Mouse (Mus musculus) MEL (cell line): ENCODE measurements around the gene Bcas3. TPM values are rescaled to one million over a fixed set of nuclear protein-coding genes. Genes with fewer than 3 reads are reported as not detected.
A peak's percentile ranks its signal among the peaks of the same experiment; 100 is the strongest.

Source experiments
- DNase-seq: peaks from one replicate; pipeline ENCODE4 v3.0.0; 2011; ENCODE audit warnings: low read depth, low spot score
- H3K27ac ChIP-seq: 2 replicates; pipeline ENCODE4 v1.5.1; 2012; ENCODE audit warnings: low read depth, mild to moderate bottlenecking, control low read depth, low read length, moderate library complexity; ENCODE audit not compliant: control insufficient read depth
- H3K27me3 ChIP-seq, 2 experiments: fragments of 150-350 bp in 1 of 2; sonication (generic) in 1 of 2; 2 replicates each; pipeline ENCODE4 v1.6.1; 2012; ENCODE audit warnings: low read length in 2 of 2, mild to moderate bottlenecking in 2 of 2, improper control_type of control experiment in 1 of 2, moderate library complexity in 1 of 2; ENCODE audit not compliant: insufficient read depth in 2 of 2, control insufficient read depth in 1 of 2
- H3K36me3 ChIP-seq, 2 experiments: 2 replicates each; pipeline ENCODE4 v1.6.1; 2012 to 2014; ENCODE audit warnings: low read length in 2 of 2, improper control_type of control experiment in 1 of 2, inconsistent platforms in 1 of 2, mild to moderate bottlenecking in 1 of 2; ENCODE audit not compliant: insufficient read depth in 2 of 2, control insufficient read depth in 1 of 2
- H3K4me1 ChIP-seq, 2 experiments: fragments of 150-350 bp in 1 of 2; sonication (generic) in 1 of 2; 2 replicates each; pipeline ENCODE4 v1.6.1; 2012; ENCODE audit warnings: low read length in 2 of 2, improper control_type of control experiment in 1 of 2, mild to moderate bottlenecking in 1 of 2; ENCODE audit not compliant: insufficient read depth in 2 of 2, control insufficient read depth in 1 of 2
- H3K4me3 ChIP-seq, 2 experiments: fragments of 150-350 bp in 1 of 2; sonication (generic) in 1 of 2; 2 replicates each; pipeline ENCODE4 v1.5.1; 2012; ENCODE audit warnings: low read depth in 2 of 2, low read length in 2 of 2, mild to moderate bottlenecking in 2 of 2, moderate library complexity in 2 of 2, control low read depth in 1 of 2, improper control_type of control experiment in 1 of 2; ENCODE audit not compliant: control insufficient read depth in 1 of 2, insufficient read depth in 1 of 2
- H3K79me2 ChIP-seq: 2 replicates; pipeline ENCODE4 v1.6.1; 2012; ENCODE audit warnings: mild to moderate bottlenecking, low read length, moderate library complexity; ENCODE audit not compliant: control insufficient read depth, poor library complexity, insufficient read depth
- H3K9ac ChIP-seq: 2 replicates; pipeline ENCODE4 v1.6.1; 2012; ENCODE audit warnings: low read depth, mild to moderate bottlenecking, control low read depth, low read length, moderate library complexity; ENCODE audit not compliant: control insufficient read depth, poor library complexity, severe bottlenecking
- H3K9me3 ChIP-seq: fragments of 150-350 bp; sonication (generic); replicated peaks from 2 replicates; pipeline ENCODE4 v1.6.1; 2012; ENCODE audit warnings: mild to moderate bottlenecking, low read length, improper control_type of control experiment, moderate library complexity; ENCODE audit not compliant: insufficient read depth
- E2F4 ChIP-seq: IDR thresholded peaks from 2 replicates; pipeline ENCODE4 v1.6.1; 2011; ENCODE audit warnings: low read depth, low read length, improper control_type of control experiment, borderline replicate concordance
- EP300 ChIP-seq, 2 experiments: IDR thresholded peaks; 2 replicates each; pipeline ENCODE4 v1.6.1; 2011; ENCODE audit warnings: improper control_type of control experiment in 2 of 2, low read length in 2 of 2, low read depth in 1 of 2, mild to moderate bottlenecking in 1 of 2
- ETS1 ChIP-seq: IDR thresholded peaks from 2 replicates; pipeline ENCODE4 v1.6.1; 2012; ENCODE audit warnings: low read depth, mild to moderate bottlenecking, inconsistent platforms, low read length, improper control_type of control experiment, moderate library complexity
- GABPA ChIP-seq: IDR thresholded peaks from 2 replicates; pipeline ENCODE4 v1.6.1; 2012; ENCODE audit warnings: low read depth, mild to moderate bottlenecking, inconsistent platforms, low read length, improper control_type of control experiment, moderate library complexity
- HCFC1 ChIP-seq: IDR thresholded peaks from 2 replicates; pipeline ENCODE4 v1.6.1; 2012; ENCODE audit warnings: low read depth, mild to moderate bottlenecking, inconsistent platforms, low read length, improper control_type of control experiment, moderate library complexity
- MAFK ChIP-seq: IDR thresholded peaks from 2 replicates; pipeline ENCODE4 v1.6.1; 2011; ENCODE audit warnings: low read depth, mild to moderate bottlenecking, low read length, improper control_type of control experiment, borderline replicate concordance
- MAX ChIP-seq: IDR thresholded peaks from 2 replicates; pipeline ENCODE4 v1.6.1; 2011; ENCODE audit warnings: low read length, improper control_type of control experiment
- MAZ ChIP-seq: IDR thresholded peaks from 2 replicates; pipeline ENCODE4 v1.6.1; 2012; ENCODE audit warnings: low read depth, mild to moderate bottlenecking, inconsistent platforms, low read length, improper control_type of control experiment
- MEF2A ChIP-seq: IDR thresholded peaks from 2 replicates; pipeline ENCODE4 v1.6.1; 2014; ENCODE audit warnings: low read depth, mild to moderate bottlenecking, inconsistent platforms, low read length, improper control_type of control experiment; ENCODE audit not compliant: poor library complexity, insufficient replicate concordance, severe bottlenecking; ENCODE audit errors: extremely low read depth
- MYC ChIP-seq: IDR thresholded peaks from 2 replicates; pipeline ENCODE4 v1.6.1; 2011; ENCODE audit warnings: low read depth, mild to moderate bottlenecking, low read length, improper control_type of control experiment, moderate library complexity
- POLR2A ChIP-seq, 2 experiments: IDR thresholded peaks; 2 replicates each; pipeline ENCODE4 v1.6.1; 2011 to 2012; ENCODE audit warnings: low read length in 2 of 2, mild to moderate bottlenecking in 2 of 2, control low read depth in 1 of 2, improper control_type of control experiment in 1 of 2, low read depth in 1 of 2, moderate library complexity in 1 of 2; ENCODE audit not compliant: control insufficient read depth in 1 of 2, insufficient read depth in 1 of 2, poor library complexity in 1 of 2
- POLR2AphosphoS2 ChIP-seq: IDR thresholded peaks from 2 replicates; pipeline ENCODE4 v1.6.1; 2011; ENCODE audit warnings: low read length, improper control_type of control experiment
- POLR2AphosphoS5 ChIP-seq: IDR thresholded peaks from 2 replicates; pipeline ENCODE4 v1.6.1; 2012; ENCODE audit warnings: low read depth, borderline replicate concordance, mild to moderate bottlenecking, inconsistent platforms, low read length, moderate library complexity, mixed read lengths
- RAD21 ChIP-seq: IDR thresholded peaks from 2 replicates; pipeline ENCODE4 v1.6.1; 2011; ENCODE audit warnings: mild to moderate bottlenecking, low read depth, low read length, improper control_type of control experiment
- RCOR1 ChIP-seq: IDR thresholded peaks from 2 replicates; pipeline ENCODE4 v1.6.1; 2012; ENCODE audit warnings: low read depth, mild to moderate bottlenecking, inconsistent platforms, low read length, improper control_type of control experiment
- SIN3A ChIP-seq: IDR thresholded peaks from 2 replicates; pipeline ENCODE4 v1.6.1; 2012; ENCODE audit warnings: low read length, improper control_type of control experiment, inconsistent platforms
- SMC3 ChIP-seq: IDR thresholded peaks from 2 replicates; pipeline ENCODE4 v1.6.1; 2011; ENCODE audit warnings: low read depth, low read length, improper control_type of control experiment
- UBTF ChIP-seq: IDR thresholded peaks from 2 replicates; pipeline ENCODE4 v1.6.1; 2012; ENCODE audit warnings: low read depth, mild to moderate bottlenecking, inconsistent platforms, low read length, improper control_type of control experiment, moderate library complexity, borderline replicate concordance; ENCODE audit not compliant: insufficient read depth
- USF2 ChIP-seq, 2 experiments: IDR thresholded peaks; 2 replicates each; pipeline ENCODE4 v1.6.1; 2011 to 2012; ENCODE audit warnings: improper control_type of control experiment in 2 of 2, low read length in 2 of 2, borderline replicate concordance in 1 of 2, inconsistent platforms in 1 of 2, low read depth in 1 of 2, mild to moderate bottlenecking in 1 of 2; ENCODE audit not compliant: insufficient read depth in 1 of 2
- ZMIZ1 ChIP-seq: IDR thresholded peaks from 2 replicates; pipeline ENCODE4 v1.6.1; 2012; ENCODE audit warnings: low read depth, mild to moderate bottlenecking, inconsistent platforms, low read length, improper control_type of control experiment, moderate library complexity
- ZNF384 ChIP-seq: IDR thresholded peaks from 2 replicates; pipeline ENCODE4 v1.6.1; 2012; ENCODE audit warnings: low read depth, mild to moderate bottlenecking, inconsistent platforms, low read length, improper control_type of control experiment
- polyA plus RNA-seq, 2 experiments: library from polyadenylated mRNA; stranded (reverse) in 1 of 2; unstranded in 1 of 2; fragments of >175 nt in 1 of 2; fragments of >200 nt in 1 of 2; gene quantifications; 2 replicates each; pipeline versions ENCODE4 v1.2.1 to v1.2.4; 2012; ENCODE audit warnings: low replicate concordance in 2 of 2, low read depth in 1 of 2; ENCODE audit not compliant: insufficient read length in 2 of 2, insufficient read depth in 1 of 2, missing spikeins in 1 of 2
- total RNA-seq: library from RNA; depleted of rRNA; stranded (reverse); fragments of 300-350 nt; gene quantifications from 2 replicates; pipeline ENCODE4 v1.2.3, GENCODE M21; 2012

The Bcas3 gene
- total and polyA plus RNA-seq, 3 experiments, result 8.6 to 14.7 TPM; not detected in 1

GRCm38 (mm10) chr11:85684981-85685380 lies 332.0 kb downstream of the Bcas3 start:
- no peak for DNase-seq
- H3K79me2 ChIP-seq, result no peaks in the 10 kb centered on the region
- no peak overlapping the region for H3K27ac ChIP-seq
- peaks cover 0 to 14% of the 10 kb centered on the region in 2 experiments; a peak in 1 of 4 replicates for H3K4me1 ChIP-seq
- TF ChIP-seq MAX, result no peak
- TF ChIP-seq USF2 (IDR thresholded peaks at IDR 0.05; ENCODE audit: borderline replicate concordance in 1 of 2, insufficient read depth in 1 of 2, low read depth in 1 of 2, low read length in 2 of 2), result no peak
- TF ChIP-seq ETS1, result no peak
- TF ChIP-seq GABPA, result no peak
- no peak for TF ChIP-seq HCFC1
- no peak for TF ChIP-seq E2F4
- no peak for TF ChIP-seq POLR2AphosphoS2
- TF ChIP-seq MAZ, result no peak
- no peak for TF ChIP-seq SMC3
- no peak for TF ChIP-seq MEF2A
- no peak for TF ChIP-seq ZMIZ1
- TF ChIP-seq RCOR1, result no peak
- no peak for TF ChIP-seq MAFK
- TF ChIP-seq MYC, result no peak
- no peak for TF ChIP-seq UBTF
- no peak for TF ChIP-seq SIN3A
- no peak for TF ChIP-seq RAD21
- no peak for TF ChIP-seq POLR2A (IDR thresholded peaks at IDR 0.05; ENCODE audit: control insufficient read depth in 1 of 2, insufficient read depth in 1 of 2, low read depth in 1 of 2, low read length in 2 of 2, poor library complexity in 1 of 2)
- no peak for TF ChIP-seq POLR2AphosphoS5
- no peaks in the 10 kb centered on the region for H3K9me3 ChIP-seq
- H3K27me3 ChIP-seq, result no peaks in the 10 kb centered on the region
- no peak overlapping the region for H3K4me3 ChIP-seq
- no peak overlapping the region for H3K9ac ChIP-seq
- no peaks in the 10 kb centered on the region; a peak in 1 of 4 replicates for H3K36me3 ChIP-seq

- TF ChIP-seq ZNF384, result peak; percentile 60
- no peak for TF ChIP-seq EP300 (IDR thresholded peaks at IDR 0.05; ENCODE audit: low read depth in 1 of 2, low read length in 2 of 2)
- no peak for TF ChIP-seq RCOR1
- TF ChIP-seq, all 39 proteins: peak for 1
- H3K27me3 ChIP-seq, result no peaks in the 10 kb centered on the region
- no peak overlapping the region for H3K4me3 ChIP-seq
- no peak for DNase-seq
- peaks cover 0 to 2% of the 10 kb centered on the region in 2 experiments; a peak in 1 of 4 replicates for H3K36me3 ChIP-seq
- no peak overlapping the region for H3K9ac ChIP-seq
- H3K9me3 ChIP-seq, result no peaks in the 10 kb centered on the region
- H3K79me2 ChIP-seq, result no peaks in the 10 kb centered on the region
- peaks cover 5 to 19% of the 10 kb centered on the region in 2 experiments; a peak in 3 of 4 replicates for H3K4me1 ChIP-seq
- no peak overlapping the region for H3K27ac ChIP-seq
These were observed 335.0 kb downstream of the Bcas3 start for GRCm38 (mm10) chr11:85687816-85688439.
